Mouse (Mus musculus) midbrain, embryonic 14.5 days (tissue): ENCODE data around the gene Gm4881. TPM values are rescaled to one million over a fixed set of nuclear protein-coding genes. Genes with fewer than 3 reads are reported as not detected.

ENCODE experiments used
- ATAC-seq: fragments of 200-750 bp; cut with Nextera tagmentation; 2 replicates; pipeline ENCODE4 v1.8.0; 2017; ENCODE audit warnings: moderate number of reproducible peaks, moderate library complexity; ENCODE audit not compliant: low FRiP score, low TSS enrichment
- DNase-seq: peaks from one replicate; pipeline ENCODE4 v3.0.0-alpha.2; 2015
- H3K27ac ChIP-seq: fragments of 300-500 bp; sonication (generic); replicated peaks from 2 replicates; pipeline ENCODE4 v1.5.1; 2014; ENCODE audit warnings: mild to moderate bottlenecking, low read depth, low read length, moderate library complexity
- H3K27me3 ChIP-seq: fragments of 300-500 bp; sonication (generic); 2 replicates; pipeline ENCODE4 v1.6.1; 2014; ENCODE audit warnings: low read length, control low read depth, mixed read lengths; ENCODE audit not compliant: control insufficient read depth, insufficient read depth
- H3K36me3 ChIP-seq: fragments of 300-500 bp; sonication (generic); 2 replicates; pipeline ENCODE4 v1.6.1; 2014; ENCODE audit warnings: low read length, control low read depth; ENCODE audit not compliant: control insufficient read depth, insufficient read depth
- H3K4me1 ChIP-seq: fragments of 300-500 bp; sonication (generic); 2 replicates; pipeline ENCODE4 v1.6.1; 2014; ENCODE audit warnings: mild to moderate bottlenecking, antibody characterized with exemption, low read length, control low read depth; ENCODE audit not compliant: control insufficient read depth, insufficient read depth
- H3K4me2 ChIP-seq: fragments of 300-500 bp; sonication (generic); 2 replicates; pipeline ENCODE4 v1.6.1; 2014; ENCODE audit warnings: mild to moderate bottlenecking, low read length, moderate library complexity
- H3K4me3 ChIP-seq: fragments of 300-500 bp; sonication (generic); replicated peaks from 2 replicates; pipeline ENCODE4 v1.5.1; 2014; ENCODE audit warnings: low read depth, low read length
- H3K9ac ChIP-seq: fragments of 300-500 bp; sonication (generic); replicated peaks from 2 replicates; pipeline ENCODE4 v1.6.1; 2014; ENCODE audit warnings: mild to moderate bottlenecking, low read length, moderate library complexity
- H3K9me3 ChIP-seq: fragments of 300-500 bp; sonication (generic); 2 replicates; pipeline ENCODE4 v1.6.1; 2016; ENCODE audit warnings: low read length, control low read depth, mixed read lengths; ENCODE audit not compliant: control insufficient read depth
- WGBS: fragments of 180-500 bp; shearing (Covaris S2); extraction: QIAGEN DNeasy Blood & Tissue Kit; methylation state at CpG from one replicate; pipeline ENCODE4 v1.1.7; 2014; 5-methylcytosine and 5-hydroxymethylcytosine counted together
- polyA plus RNA-seq: library from polyadenylated mRNA; unstranded; fragments of >200 nt; fragmentation: Nextera tagmentation; extraction: Ambion mirVana; gene quantifications from 2 replicates; pipeline ENCODE4 v1.2.1, GENCODE M21; 2014

Gene Gm4881
- polyA plus RNA-seq, 1 experiment from 2014 or later = 6.1 TPM

DNA sequence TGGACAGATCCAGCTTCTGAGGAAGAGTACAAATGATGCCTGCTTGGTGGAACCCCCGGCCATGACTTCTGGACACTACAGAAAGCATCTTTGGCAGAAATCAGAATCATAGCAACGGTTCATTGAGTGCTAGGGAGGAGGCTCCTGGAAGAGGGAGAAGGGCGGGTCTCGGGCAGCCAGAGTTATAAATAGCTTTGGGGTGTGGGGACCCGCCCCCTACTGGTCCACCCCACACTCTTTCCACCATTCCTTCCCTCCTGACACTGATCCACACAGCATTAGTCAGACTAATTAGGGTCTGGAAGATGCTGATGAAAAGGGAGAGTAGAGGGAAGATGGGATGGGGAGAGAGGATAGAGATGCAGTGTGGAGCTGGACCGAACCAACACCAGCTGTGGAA, 37.7 kb downstream of the Gm4881 start:
- no peak for DNase-seq
- no peak overlapping the region for H3K9ac ChIP-seq

DNA sequence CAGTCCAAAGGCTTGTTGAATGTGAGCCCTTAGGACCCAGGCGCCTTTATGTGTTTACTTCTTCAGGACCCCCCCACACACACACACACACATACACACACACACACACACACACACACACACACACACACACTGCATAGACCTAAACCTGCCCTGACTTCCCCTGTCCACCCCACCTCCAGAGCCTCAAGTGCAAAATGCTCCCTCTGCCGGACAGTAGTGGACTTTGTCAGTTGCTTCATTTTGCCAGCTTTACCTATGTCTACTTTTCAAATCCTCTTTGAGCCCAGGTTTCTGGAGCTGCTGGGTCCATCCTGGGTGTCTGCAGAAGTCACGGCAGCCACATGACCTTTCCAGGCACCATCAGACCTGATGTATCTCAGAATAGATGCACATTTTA, 39.4 kb downstream of the Gm4881 start:
- ATAC-seq = 0 out of 2 replicates have a peak, but pooled peaks have one; percentile 24

More for the DNA sequence above, 37.7 kb downstream of the Gm4881 start:
- WGBS = 49% methylated on average over 6 of the region's 6 CpGs
- no peaks in the 10 kb centered on the region for H3K27me3 ChIP-seq
- no peak overlapping the region for H3K4me3 ChIP-seq
- no peak overlapping the region for H3K27ac ChIP-seq
- no peaks in the 10 kb centered on the region for H3K9me3 ChIP-seq
- H3K4me1 ChIP-seq = peaks cover 14% of the 10 kb centered on the region
- ATAC-seq = no peak
- no peak overlapping the region for H3K4me2 ChIP-seq
- peaks cover 25% of the 10 kb centered on the region for H3K36me3 ChIP-seq

DNA sequence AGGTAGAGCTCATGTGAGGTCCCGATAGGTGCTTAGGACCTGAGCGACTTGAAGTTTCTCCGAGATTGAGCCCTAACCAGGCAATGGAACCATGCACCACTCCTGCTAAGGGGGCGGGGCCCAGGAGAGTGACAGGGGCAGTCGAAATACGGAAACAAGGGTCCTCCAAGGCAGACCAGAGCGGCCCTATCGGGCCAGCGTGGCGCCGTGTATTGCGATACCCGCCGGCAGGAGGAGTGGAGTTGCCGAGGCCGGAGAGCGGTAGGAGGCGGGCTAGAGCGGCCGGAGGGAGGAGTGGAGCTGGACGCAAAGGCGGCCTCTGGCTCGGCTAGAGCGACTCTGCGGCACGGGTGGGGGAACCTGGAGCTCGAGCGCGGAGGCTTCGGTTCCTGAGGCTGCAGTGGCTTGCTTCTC, 40.2 kb downstream of the Gm4881 start:
- Histone ChIP-seq H3K4me2 (peak overlapping the region; percentile 83), H3K27me3 (no peaks in the 10 kb centered on the region), H3K4me3 (peak overlapping the region; percentile 60), H3K9me3 (no peaks in the 10 kb centered on the region), H3K4me1 (peaks cover 14% of the 10 kb centered on the region), H3K36me3 (peaks cover 15% of the 10 kb centered on the region), H3K9ac (peak overlapping the region; percentile 73), H3K27ac (peak overlapping the region; percentile 79)
- DNase-seq = peak; percentile 98
- peak; percentile 96 for ATAC-seq
- under 1% methylated on average over 30 of the region's 30 CpGs for WGBS

More for the DNA sequence above, 39.4 kb downstream of the Gm4881 start:
- H3K36me3 ChIP-seq = peaks cover 18% of the 10 kb centered on the region
- peak; percentile 83 for DNase-seq
- peak overlapping the region; percentile 60 for H3K4me3 ChIP-seq
- peaks cover 14% of the 10 kb centered on the region for H3K4me1 ChIP-seq
- peak overlapping the region; percentile 79; the same call in 1 of the 2 replicates for H3K27ac ChIP-seq
- no peaks in the 10 kb centered on the region for H3K9me3 ChIP-seq
- peak overlapping the region; percentile 83 for H3K4me2 ChIP-seq
- 22% methylated on average over 3 of the region's 3 CpGs for WGBS
- H3K9ac ChIP-seq = peak overlapping the region; percentile 73
- H3K27me3 ChIP-seq = no peaks in the 10 kb centered on the region

DNA sequence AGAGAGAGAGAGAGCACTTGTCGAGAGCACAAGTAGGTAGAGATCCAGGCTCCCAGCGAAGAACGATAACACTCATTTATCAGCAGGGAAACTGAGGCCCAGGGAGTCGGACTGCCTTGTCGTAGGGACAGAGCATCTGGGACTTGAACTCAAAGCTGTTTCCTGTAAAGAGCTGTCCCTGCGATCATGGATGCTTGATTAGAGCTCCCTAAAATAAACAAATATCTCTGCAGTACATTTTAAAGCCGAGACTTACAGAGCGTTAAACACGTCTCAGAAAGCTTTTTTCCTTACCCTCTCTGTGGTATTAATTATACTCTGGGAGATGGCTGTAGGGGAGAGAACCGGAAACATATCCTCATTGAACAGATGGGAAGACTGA, 40.9 kb downstream of the Gm4881 start:
- no peak for ATAC-seq
- H3K4me1 ChIP-seq = peaks cover 14% of the 10 kb centered on the region
- 44% methylated on average over 10 of the region's 10 CpGs for WGBS
- 0 out of 2 replicates have a peak overlapping the region, but pooled peaks have one; percentile 60 for H3K27ac ChIP-seq
- H3K4me3 ChIP-seq = peak overlapping the region; percentile 60
- no peak for DNase-seq
- peak overlapping the region; percentile 69; the same call in 1 of the 2 replicates for H3K9ac ChIP-seq
- H3K36me3 ChIP-seq = peaks cover 10% of the 10 kb centered on the region
- no peaks in the 10 kb centered on the region for H3K9me3 ChIP-seq
- H3K4me2 ChIP-seq = peak overlapping the region; percentile 83
- H3K27me3 ChIP-seq = no peaks in the 10 kb centered on the region

DNA sequence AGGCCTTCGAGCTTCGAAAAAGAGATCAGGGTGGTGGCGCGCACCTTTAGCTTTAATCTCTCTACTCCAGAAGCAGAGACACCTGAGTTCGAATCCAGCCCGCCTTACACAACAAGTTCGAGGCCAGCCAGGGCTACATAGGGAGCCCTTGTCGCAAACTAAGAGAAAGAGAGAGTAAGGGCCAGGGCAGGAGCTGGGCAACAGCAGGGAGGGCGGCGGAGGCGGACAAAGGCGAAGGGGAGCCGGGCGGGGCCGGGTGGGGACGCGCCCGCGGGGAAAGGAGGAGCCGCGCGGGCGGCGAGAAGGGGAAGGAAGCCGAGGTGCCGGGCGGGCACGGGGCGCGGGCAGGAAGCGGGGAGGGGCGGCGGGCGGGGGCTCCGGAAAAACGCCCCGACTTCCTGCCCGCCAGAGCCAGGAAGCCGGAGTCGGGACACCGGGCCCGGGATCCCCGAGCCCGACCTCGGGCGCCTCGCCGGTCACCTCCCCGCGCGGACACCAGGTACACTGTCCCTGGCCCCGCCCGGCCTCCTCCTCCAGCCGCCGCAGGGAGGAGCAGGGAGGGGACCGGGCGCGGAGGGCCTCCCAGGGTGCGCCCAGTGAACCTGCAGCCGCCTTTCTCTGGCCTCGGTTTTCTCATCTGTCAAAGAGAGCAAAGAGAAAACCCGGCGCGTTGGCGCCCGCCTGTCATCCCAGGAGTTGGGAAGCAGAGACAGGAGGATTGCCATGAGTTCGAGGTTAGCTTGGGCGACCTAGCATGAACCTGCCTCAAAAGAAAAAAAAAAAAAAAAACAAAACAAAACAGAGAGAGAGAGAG, 41.5 kb downstream of the Gm4881 start, which contains the start of gene Arhgef1:
Gene Arhgef1, plus strand, starts transcription at position 283 of the 814 bp plus-strand sequence.
- Histone ChIP-seq H3K4me2 (peak within 1 kb of the TSS; percentile 83), H3K27ac (peak within 1 kb of the TSS; percentile 60), H3K9ac (peak within 1 kb of the TSS; percentile 69), H3K27me3 (no peaks in the 10 kb centered on the region), H3K4me3 (peak within 1 kb of the TSS; percentile 60), H3K4me1 (peaks cover 14% of the 10 kb centered on the region), H3K9me3 (no peaks in the 10 kb centered on the region), H3K36me3 (peaks cover 4% of the 10 kb centered on the region; the same call in 1 of the 2 replicates)
- 6% methylated on average over 66 of the region's 68 CpGs for WGBS
- no peak for ATAC-seq
- peak; percentile 52 for DNase-seq

DNA sequence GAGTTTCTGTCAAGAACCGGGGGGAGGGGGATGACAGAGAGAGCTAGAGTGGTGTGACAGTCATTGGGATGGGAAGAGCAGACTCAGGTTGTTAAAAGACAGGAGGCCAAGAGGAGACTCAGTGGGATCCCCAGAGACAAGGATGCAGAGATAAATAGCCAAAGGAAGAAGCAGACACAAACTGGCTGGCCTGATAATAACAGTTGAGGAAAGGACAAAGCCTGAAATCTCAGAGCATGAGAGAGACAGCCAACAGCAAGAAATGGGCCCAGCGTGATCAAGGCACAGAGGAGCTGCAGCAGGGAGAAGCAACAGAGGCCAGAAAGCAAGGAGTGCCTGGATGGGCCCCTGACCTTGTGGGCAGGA, 42.0 kb downstream of the Gm4881 start:
- DNase-seq (peak; percentile 18), ATAC-seq (no peak)
- Histone ChIP-seq H3K9me3 (no peaks in the 10 kb centered on the region), H3K27ac (peak overlapping the region; percentile 60; the same call in 1 of the 2 replicates), H3K27me3 (no peaks in the 10 kb centered on the region), H3K4me2 (peak overlapping the region; percentile 83), H3K36me3 (no peaks in the 10 kb centered on the region), H3K4me3 (peak overlapping the region; percentile 60), H3K4me1 (peaks cover 14% of the 10 kb centered on the region), H3K9ac (no peak overlapping the region; the same call in 1 of the 2 replicates)
- 62% methylated on average over 2 of the region's 2 CpGs for WGBS

DNA sequence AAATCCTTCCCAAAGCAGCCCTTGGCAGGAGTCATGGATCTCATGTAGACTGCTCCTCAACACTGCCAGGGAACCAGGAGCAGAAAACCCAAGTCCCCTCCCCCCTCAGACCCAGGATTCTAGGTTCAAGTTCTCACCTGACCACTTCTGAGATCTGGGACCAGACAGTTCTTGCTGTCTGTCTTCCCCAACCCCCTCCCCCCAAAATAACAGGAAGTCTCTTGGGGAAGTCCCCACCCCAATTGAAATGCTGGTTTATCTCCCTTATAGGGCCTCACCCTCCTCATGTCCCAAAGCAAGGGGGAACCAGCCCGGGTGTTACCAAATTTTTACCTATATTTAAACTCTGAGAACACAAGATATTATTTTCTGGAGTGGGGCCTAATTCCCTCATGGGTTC, 42.5 kb downstream of the Gm4881 start:
- Histone ChIP-seq H3K27ac (0 out of 2 replicates have a peak overlapping the region, but pooled peaks have one; percentile 60), H3K9ac (no peak overlapping the region), H3K27me3 (no peaks in the 10 kb centered on the region), H3K4me1 (peaks cover 14% of the 10 kb centered on the region), H3K4me2 (peak overlapping the region; percentile 83), H3K9me3 (no peaks in the 10 kb centered on the region), H3K36me3 (no peaks in the 10 kb centered on the region), H3K4me3 (no peak overlapping the region)
- WGBS = 89% methylated on average over 1 of the region's 1 CpGs
- ATAC-seq (no peak), DNase-seq (no peak)

DNA sequence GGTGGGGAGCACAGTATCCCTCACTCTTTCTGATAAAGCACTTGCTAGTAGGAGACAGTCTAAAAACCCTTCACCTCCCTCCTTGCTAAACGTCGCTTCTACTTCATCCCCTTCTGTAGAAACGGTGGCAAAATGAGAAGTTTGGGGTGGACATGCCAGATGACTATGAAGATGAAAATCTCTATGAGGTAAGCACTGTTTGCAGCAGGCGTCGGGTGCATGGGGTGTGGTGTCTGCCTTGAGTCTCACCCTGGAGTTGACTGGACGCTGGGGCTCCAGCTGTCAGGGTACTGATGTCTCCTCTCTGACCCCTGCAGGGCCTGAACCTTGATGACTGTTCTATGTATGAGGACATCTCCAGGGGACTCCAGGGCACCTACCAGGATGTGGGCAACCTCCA, 43.2 kb downstream of the Gm4881 start:
- H3K9ac ChIP-seq = no peak overlapping the region
- ATAC-seq (no peak), DNase-seq (no peak)
- no peaks in the 10 kb centered on the region for H3K9me3 ChIP-seq
- peaks cover 14% of the 10 kb centered on the region for H3K4me1 ChIP-seq
- no peak overlapping the region for H3K27ac ChIP-seq
- H3K4me2 ChIP-seq = no peak overlapping the region
- 79% methylated on average over 6 of the region's 6 CpGs for WGBS
- no peaks in the 10 kb centered on the region for H3K27me3 ChIP-seq
- H3K4me3 ChIP-seq = no peak overlapping the region
- no peaks in the 10 kb centered on the region for H3K36me3 ChIP-seq
